22 mouse cellular contexts compared by ENCODE assay signal in the genomic region with DNA sequence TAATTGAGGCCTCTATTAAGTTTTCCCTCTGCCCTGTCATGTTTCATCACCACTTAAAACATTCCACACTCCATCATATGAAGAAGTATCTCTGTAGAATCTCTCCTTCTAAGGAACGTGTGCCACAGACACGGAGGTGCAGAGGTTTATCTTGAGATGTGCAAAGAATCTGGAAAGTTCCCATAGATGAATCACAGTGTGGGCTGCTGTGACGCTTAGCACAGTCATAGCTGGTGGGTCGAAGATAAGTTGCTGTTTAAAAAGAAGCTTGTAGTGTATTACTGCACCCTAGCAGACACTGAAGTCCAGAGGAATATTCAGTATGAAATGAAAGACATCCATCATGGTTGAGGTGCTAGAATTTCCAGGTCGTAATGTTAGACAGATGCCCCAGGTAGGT.
DNase-seq lines count a peak whose midpoint lies in the region; ATAC-seq and TF ChIP-seq lines count a peak whose summit lies in the region.
"Had no signal": no experiment of that assay in that cellular context is flagged by ENCODE, and none has a peak within 500 bp of the region (broad histone marks: within the 10 kb centered on the region; RNA-seq: fewer than 3 reads in every experiment).

No protein-coding gene starts in this region.

- no peaks in the 10 kb centered on the region for H3K9me3 ChIP-seq in lung, postnatal 0 days (ENCODE audit: low read length)
- H3K9me3 ChIP-seq in midbrain, embryonic 11.5 days (ENCODE audit: control insufficient read depth, low read length), result no peaks in the 10 kb centered on the region
- H3K9me3 ChIP-seq: embryonic facial prominence, embryonic 12.5 days; forebrain, embryonic 15.5 days; heart, embryonic 15.5 days; hindbrain, embryonic 13.5 days had no signal

- 79% methylated on average over 5 of the region's 5 CpGs for WGBS in lung, postnatal 0 days
- 89% methylated on average over 5 of the region's 5 CpGs for WGBS in midbrain, embryonic 11.5 days

- TF ChIP-seq CTCF in lung, postnatal 0 days (IDR thresholded peaks at IDR 0.05), result no peak

- peak; percentile 3 to 63 for DNase-seq in frontal cortex, adult 2 months (ENCODE audit: extremely low spot score in 1 of 2, low spot score in 1 of 2)
- no peak for DNase-seq in frontal cortex, postnatal 10 days (ENCODE audit: low spot score in 2 of 2)
- peak; percentile 15 to 52 for DNase-seq in right cerebral cortex, adult 2 months (ENCODE audit: low spot score in 2 of 2)
- no peak for DNase-seq in right cerebral cortex, postnatal 4 days
- peak; percentile 27 to 32 for DNase-seq in frontal cortex, postnatal 36 days (ENCODE audit: low spot score in 2 of 2)
- DNase-seq in left cerebral cortex, postnatal 36 days (ENCODE audit: low spot score in 2 of 2), result peak; percentile 5 to 11
- DNase-seq in lung, postnatal 0 days (ENCODE audit: low spot score), result no peak
- DNase-seq in midbrain, embryonic 11.5 days (ENCODE audit: low spot score, missing footprints), result no peak
- DNase-seq: adrenal gland, postnatal 14 days; cerebellum, adult 2 months; cerebellum, postnatal 10 days; gastrocnemius, postnatal 10 days; heart, adult 2 months; heart, postnatal 14 days had no signal

- H3K36me3 ChIP-seq in lung, postnatal 0 days (ENCODE audit: insufficient read depth, low read length), result no peaks in the 10 kb centered on the region
- no peaks in the 10 kb centered on the region for H3K36me3 ChIP-seq in midbrain, embryonic 11.5 days (ENCODE audit: control insufficient read depth, insufficient read depth, low read length)
- H3K36me3 ChIP-seq: embryonic facial prominence, embryonic 12.5 days; forebrain, embryonic 15.5 days; heart, embryonic 15.5 days; hindbrain, embryonic 13.5 days had no signal

- H3K4me1 ChIP-seq in lung, postnatal 0 days (ENCODE audit: insufficient read depth, low read depth, low read length), result no peaks in the 10 kb centered on the region
- H3K4me1 ChIP-seq in midbrain, embryonic 11.5 days (ENCODE audit: control insufficient read depth, insufficient read depth, low read length), result no peaks in the 10 kb centered on the region
- H3K4me1 ChIP-seq: embryonic facial prominence, embryonic 12.5 days; forebrain, embryonic 15.5 days; heart, embryonic 15.5 days; hindbrain, embryonic 13.5 days had no signal

- no peak overlapping the region for H3K27ac ChIP-seq in lung, postnatal 0 days (ENCODE audit: low read length)
- H3K27ac ChIP-seq in midbrain, embryonic 11.5 days (ENCODE audit: low read depth, low read length), result no peak overlapping the region
- H3K27ac ChIP-seq: embryonic facial prominence, embryonic 12.5 days; forebrain, embryonic 15.5 days; heart, adult 2 months; heart, embryonic 15.5 days; hindbrain, embryonic 13.5 days; hindbrain, postnatal 0 days had no signal

- no peak for TF ChIP-seq EP300 in lung, postnatal 0 days (IDR thresholded peaks at IDR 0.05)

- no peaks in the 10 kb centered on the region for H3K27me3 ChIP-seq in lung, postnatal 0 days (replicated peaks; ENCODE audit: insufficient read depth, low read length)
- no peaks in the 10 kb centered on the region for H3K27me3 ChIP-seq in midbrain, embryonic 11.5 days (ENCODE audit: control insufficient read depth, insufficient read depth, low read length)
- H3K27me3 ChIP-seq: embryonic facial prominence, embryonic 12.5 days; forebrain, embryonic 15.5 days; heart, embryonic 15.5 days; hindbrain, embryonic 13.5 days had no signal

- no peak for ATAC-seq in lung, postnatal 0 days
- ATAC-seq in midbrain, embryonic 11.5 days (ENCODE audit: low FRiP score), result no peak
- ATAC-seq: activated CD4-positive, CD25-positive, alpha-beta regulatory T cell, adult 4 months; forebrain, embryonic 15.5 days; hindbrain, postnatal 0 days; Patski had no signal

- no peak overlapping the region for H3K9ac ChIP-seq in lung, postnatal 0 days (replicated peaks; ENCODE audit: low read depth)
- H3K9ac ChIP-seq in midbrain, embryonic 11.5 days (ENCODE audit: low read length), result no peak overlapping the region
- H3K9ac ChIP-seq: embryonic facial prominence, embryonic 12.5 days; forebrain, embryonic 15.5 days; heart, embryonic 15.5 days; hindbrain, embryonic 13.5 days had no signal

- no peak overlapping the region for H3K4me2 ChIP-seq in lung, postnatal 0 days (replicated peaks; ENCODE audit: low read depth, low read length)
- no peak overlapping the region for H3K4me2 ChIP-seq in midbrain, embryonic 11.5 days
- H3K4me2 ChIP-seq: embryonic facial prominence, embryonic 12.5 days; forebrain, embryonic 15.5 days; heart, embryonic 11.5 days; heart, embryonic 15.5 days; hindbrain, embryonic 13.5 days had no signal

- H3K4me3 ChIP-seq in lung, postnatal 0 days (ENCODE audit: low read depth, low read length), result no peak overlapping the region
- no peak overlapping the region for H3K4me3 ChIP-seq in midbrain, embryonic 11.5 days (ENCODE audit: low read depth, low read length)
- H3K4me3 ChIP-seq: embryonic facial prominence, embryonic 12.5 days; forebrain, embryonic 15.5 days; heart, adult 2 months; heart, embryonic 15.5 days; hindbrain, embryonic 13.5 days had no signal

- intact Hi-C loops in left cerebral cortex, postnatal 36 days (cut with DNase I), result no loop called here

Comparison
In these comparisons a context has a peak if more than half of its experiments do, and no peak if none do; other contexts are left out.
1. DNase-seq: peak in frontal cortex, adult 2 months (2 of 2), right cerebral cortex, adult 2 months (2 of 2), frontal cortex, postnatal 36 days (2 of 2) and left cerebral cortex, postnatal 36 days (2 of 2); none in frontal cortex, postnatal 10 days (0 of 2), right cerebral cortex, postnatal 4 days (single experiment), lung, postnatal 0 days (single experiment) and midbrain, embryonic 11.5 days (single experiment).